Mouse (Mus musculus) MEL (cell line): ENCODE data around the gene Pik3cg. TPM values are rescaled to one million over a fixed set of nuclear protein-coding genes. Genes with fewer than 3 reads are reported as not detected.
A peak's percentile ranks its signal among the peaks of the same experiment; 100 is the strongest.

Experiments
- DNase-seq: peaks from one replicate; pipeline ENCODE4 v3.0.0; 2011; ENCODE audit warnings: low read depth, low spot score
- H3K27ac ChIP-seq: 2 replicates; pipeline ENCODE4 v1.5.1; 2012; ENCODE audit warnings: low read depth, mild to moderate bottlenecking, control low read depth, low read length, moderate library complexity; ENCODE audit not compliant: control insufficient read depth
- H3K27me3 ChIP-seq, 2 experiments: fragments of 150-350 bp in 1 of 2; sonication (generic) in 1 of 2; 2 replicates each; pipeline ENCODE4 v1.6.1; 2012; ENCODE audit warnings: low read length in 2 of 2, mild to moderate bottlenecking in 2 of 2, improper control_type of control experiment in 1 of 2, moderate library complexity in 1 of 2; ENCODE audit not compliant: insufficient read depth in 2 of 2, control insufficient read depth in 1 of 2
- H3K36me3 ChIP-seq, 2 experiments: 2 replicates each; pipeline ENCODE4 v1.6.1; 2012 to 2014; ENCODE audit warnings: low read length in 2 of 2, improper control_type of control experiment in 1 of 2, inconsistent platforms in 1 of 2, mild to moderate bottlenecking in 1 of 2; ENCODE audit not compliant: insufficient read depth in 2 of 2, control insufficient read depth in 1 of 2
- H3K4me1 ChIP-seq, 2 experiments: fragments of 150-350 bp in 1 of 2; sonication (generic) in 1 of 2; 2 replicates each; pipeline ENCODE4 v1.6.1; 2012; ENCODE audit warnings: low read length in 2 of 2, improper control_type of control experiment in 1 of 2, mild to moderate bottlenecking in 1 of 2; ENCODE audit not compliant: insufficient read depth in 2 of 2, control insufficient read depth in 1 of 2
- H3K4me3 ChIP-seq, 2 experiments: fragments of 150-350 bp in 1 of 2; sonication (generic) in 1 of 2; 2 replicates each; pipeline ENCODE4 v1.5.1; 2012; ENCODE audit warnings: low read depth in 2 of 2, low read length in 2 of 2, mild to moderate bottlenecking in 2 of 2, moderate library complexity in 2 of 2, control low read depth in 1 of 2, improper control_type of control experiment in 1 of 2; ENCODE audit not compliant: control insufficient read depth in 1 of 2, insufficient read depth in 1 of 2
- H3K79me2 ChIP-seq: 2 replicates; pipeline ENCODE4 v1.6.1; 2012; ENCODE audit warnings: mild to moderate bottlenecking, low read length, moderate library complexity; ENCODE audit not compliant: control insufficient read depth, poor library complexity, insufficient read depth
- H3K9ac ChIP-seq: 2 replicates; pipeline ENCODE4 v1.6.1; 2012; ENCODE audit warnings: low read depth, mild to moderate bottlenecking, control low read depth, low read length, moderate library complexity; ENCODE audit not compliant: control insufficient read depth, poor library complexity, severe bottlenecking
- H3K9me3 ChIP-seq: fragments of 150-350 bp; sonication (generic); replicated peaks from 2 replicates; pipeline ENCODE4 v1.6.1; 2012; ENCODE audit warnings: mild to moderate bottlenecking, low read length, improper control_type of control experiment, moderate library complexity; ENCODE audit not compliant: insufficient read depth
- BHLHE40 ChIP-seq: IDR thresholded peaks from 2 replicates; pipeline ENCODE4 v1.6.1; 2012; ENCODE audit warnings: low read depth, mild to moderate bottlenecking, inconsistent platforms, low read length, improper control_type of control experiment, borderline replicate concordance
- CHD1 ChIP-seq: IDR thresholded peaks from 2 replicates; pipeline ENCODE4 v1.6.1; 2012; ENCODE audit warnings: low read depth, mild to moderate bottlenecking, inconsistent platforms, low read length, improper control_type of control experiment
- CHD2 ChIP-seq: IDR thresholded peaks from 2 replicates; pipeline ENCODE4 v1.6.1; 2011; ENCODE audit warnings: low read length, improper control_type of control experiment
- CTCF ChIP-seq, 3 experiments: IDR thresholded peaks in 2 of 3; conservative IDR thresholded peaks in 1 of 3; 2 replicates each; pipeline ENCODE4 v1.5.1; 2011 to 2012; ENCODE audit warnings: low read length in 3 of 3, low read depth in 2 of 3, mild to moderate bottlenecking in 2 of 3, improper control_type of control experiment in 1 of 3, inconsistent platforms in 1 of 3, mixed read lengths in 1 of 3, moderate library complexity in 1 of 3; ENCODE audit not compliant: control insufficient read depth in 1 of 3, insufficient read depth in 1 of 3, poor library complexity in 1 of 3, severe bottlenecking in 1 of 3
- E2F4 ChIP-seq: IDR thresholded peaks from 2 replicates; pipeline ENCODE4 v1.6.1; 2011; ENCODE audit warnings: low read depth, low read length, improper control_type of control experiment, borderline replicate concordance
- ELF1 ChIP-seq: IDR thresholded peaks from 2 replicates; pipeline ENCODE4 v1.6.1; 2014; ENCODE audit warnings: low read depth, mild to moderate bottlenecking, inconsistent platforms, low read length, improper control_type of control experiment, moderate library complexity
- EP300 ChIP-seq, 2 experiments: IDR thresholded peaks; 2 replicates each; pipeline ENCODE4 v1.6.1; 2011; ENCODE audit warnings: improper control_type of control experiment in 2 of 2, low read length in 2 of 2, low read depth in 1 of 2, mild to moderate bottlenecking in 1 of 2
- ETS1 ChIP-seq: IDR thresholded peaks from 2 replicates; pipeline ENCODE4 v1.6.1; 2012; ENCODE audit warnings: low read depth, mild to moderate bottlenecking, inconsistent platforms, low read length, improper control_type of control experiment, moderate library complexity
- GABPA ChIP-seq: IDR thresholded peaks from 2 replicates; pipeline ENCODE4 v1.6.1; 2012; ENCODE audit warnings: low read depth, mild to moderate bottlenecking, inconsistent platforms, low read length, improper control_type of control experiment, moderate library complexity
- GATA1 ChIP-seq: IDR thresholded peaks from 2 replicates; pipeline ENCODE4 v1.6.1; 2011; ENCODE audit warnings: low read depth, low read length, improper control_type of control experiment
- HCFC1 ChIP-seq: IDR thresholded peaks from 2 replicates; pipeline ENCODE4 v1.6.1; 2012; ENCODE audit warnings: low read depth, mild to moderate bottlenecking, inconsistent platforms, low read length, improper control_type of control experiment, moderate library complexity
- JUND ChIP-seq: IDR thresholded peaks from 2 replicates; pipeline ENCODE4 v1.6.1; 2011; ENCODE audit warnings: low read depth, mild to moderate bottlenecking, improper control_type of control experiment, low read length
- KAT2A ChIP-seq: conservative IDR thresholded peaks from 2 replicates; pipeline ENCODE4 v1.6.1; 2012; ENCODE audit warnings: low read depth, low read length, improper control_type of control experiment, inconsistent platforms
- MAFK ChIP-seq: IDR thresholded peaks from 2 replicates; pipeline ENCODE4 v1.6.1; 2011; ENCODE audit warnings: low read depth, mild to moderate bottlenecking, low read length, improper control_type of control experiment, borderline replicate concordance
- MAX ChIP-seq: IDR thresholded peaks from 2 replicates; pipeline ENCODE4 v1.6.1; 2011; ENCODE audit warnings: low read length, improper control_type of control experiment
- MAZ ChIP-seq: IDR thresholded peaks from 2 replicates; pipeline ENCODE4 v1.6.1; 2012; ENCODE audit warnings: low read depth, mild to moderate bottlenecking, inconsistent platforms, low read length, improper control_type of control experiment
- MEF2A ChIP-seq: IDR thresholded peaks from 2 replicates; pipeline ENCODE4 v1.6.1; 2014; ENCODE audit warnings: low read depth, mild to moderate bottlenecking, inconsistent platforms, low read length, improper control_type of control experiment; ENCODE audit not compliant: poor library complexity, insufficient replicate concordance, severe bottlenecking; ENCODE audit errors: extremely low read depth
- MYB ChIP-seq: IDR thresholded peaks from 2 replicates; pipeline ENCODE4 v1.6.1; 2011; ENCODE audit warnings: mild to moderate bottlenecking, low read depth, low read length, improper control_type of control experiment
- MYC ChIP-seq: IDR thresholded peaks from 2 replicates; pipeline ENCODE4 v1.6.1; 2011; ENCODE audit warnings: low read depth, mild to moderate bottlenecking, low read length, improper control_type of control experiment, moderate library complexity
- NELFE ChIP-seq: IDR thresholded peaks from 2 replicates; pipeline ENCODE4 v1.6.1; 2011; ENCODE audit warnings: low read depth, low read length, improper control_type of control experiment
- NRF1 ChIP-seq: IDR thresholded peaks from 2 replicates; pipeline ENCODE4 v1.6.1; 2014; ENCODE audit warnings: low read depth, mild to moderate bottlenecking, inconsistent platforms, low read length, improper control_type of control experiment, moderate library complexity; ENCODE audit not compliant: poor library complexity, insufficient read depth, severe bottlenecking
- POLR2A ChIP-seq, 2 experiments: IDR thresholded peaks; 2 replicates each; pipeline ENCODE4 v1.6.1; 2011 to 2012; ENCODE audit warnings: low read length in 2 of 2, mild to moderate bottlenecking in 2 of 2, control low read depth in 1 of 2, improper control_type of control experiment in 1 of 2, low read depth in 1 of 2, moderate library complexity in 1 of 2; ENCODE audit not compliant: control insufficient read depth in 1 of 2, insufficient read depth in 1 of 2, poor library complexity in 1 of 2
- POLR2AphosphoS2 ChIP-seq: IDR thresholded peaks from 2 replicates; pipeline ENCODE4 v1.6.1; 2011; ENCODE audit warnings: low read length, improper control_type of control experiment
- POLR2AphosphoS5 ChIP-seq: IDR thresholded peaks from 2 replicates; pipeline ENCODE4 v1.6.1; 2012; ENCODE audit warnings: low read depth, borderline replicate concordance, mild to moderate bottlenecking, inconsistent platforms, low read length, moderate library complexity, mixed read lengths
- RAD21 ChIP-seq: IDR thresholded peaks from 2 replicates; pipeline ENCODE4 v1.6.1; 2011; ENCODE audit warnings: mild to moderate bottlenecking, low read depth, low read length, improper control_type of control experiment
- RCOR1 ChIP-seq: IDR thresholded peaks from 2 replicates; pipeline ENCODE4 v1.6.1; 2012; ENCODE audit warnings: low read depth, mild to moderate bottlenecking, inconsistent platforms, low read length, improper control_type of control experiment
- SIN3A ChIP-seq: IDR thresholded peaks from 2 replicates; pipeline ENCODE4 v1.6.1; 2012; ENCODE audit warnings: low read length, improper control_type of control experiment, inconsistent platforms
- SMC3 ChIP-seq: IDR thresholded peaks from 2 replicates; pipeline ENCODE4 v1.6.1; 2011; ENCODE audit warnings: low read depth, low read length, improper control_type of control experiment
- TAL1 ChIP-seq: IDR thresholded peaks from 2 replicates; pipeline ENCODE4 v1.6.1; 2012; ENCODE audit warnings: mild to moderate bottlenecking, inconsistent platforms, low read length, moderate library complexity, mixed read lengths
- TBP ChIP-seq: IDR thresholded peaks from 2 replicates; pipeline ENCODE4 v1.8.0; 2011; ENCODE audit warnings: low read depth, low read length, improper control_type of control experiment
- TCF12 ChIP-seq: IDR thresholded peaks from 2 replicates; pipeline ENCODE4 v1.6.1; 2014; ENCODE audit warnings: low read depth, mild to moderate bottlenecking, inconsistent platforms, low read length, improper control_type of control experiment, moderate library complexity
- UBTF ChIP-seq: IDR thresholded peaks from 2 replicates; pipeline ENCODE4 v1.6.1; 2012; ENCODE audit warnings: low read depth, mild to moderate bottlenecking, inconsistent platforms, low read length, improper control_type of control experiment, moderate library complexity, borderline replicate concordance; ENCODE audit not compliant: insufficient read depth
- USF1 ChIP-seq: IDR thresholded peaks from 2 replicates; pipeline ENCODE4 v1.6.1; 2014; ENCODE audit warnings: low read depth, mild to moderate bottlenecking, inconsistent platforms, low read length, improper control_type of control experiment, moderate library complexity
- USF2 ChIP-seq, 2 experiments: IDR thresholded peaks; 2 replicates each; pipeline ENCODE4 v1.6.1; 2011 to 2012; ENCODE audit warnings: improper control_type of control experiment in 2 of 2, low read length in 2 of 2, borderline replicate concordance in 1 of 2, inconsistent platforms in 1 of 2, low read depth in 1 of 2, mild to moderate bottlenecking in 1 of 2; ENCODE audit not compliant: insufficient read depth in 1 of 2
- ZC3H11A ChIP-seq: IDR thresholded peaks from 2 replicates; pipeline ENCODE4 v1.6.1; 2012; ENCODE audit warnings: low read depth, mild to moderate bottlenecking, inconsistent platforms, low read length, improper control_type of control experiment
- ZKSCAN1 ChIP-seq: IDR thresholded peaks from 2 replicates; pipeline ENCODE4 v1.6.1; 2012; ENCODE audit warnings: low read depth, mild to moderate bottlenecking, inconsistent platforms, low read length, improper control_type of control experiment, moderate library complexity
- ZMIZ1 ChIP-seq: IDR thresholded peaks from 2 replicates; pipeline ENCODE4 v1.6.1; 2012; ENCODE audit warnings: low read depth, mild to moderate bottlenecking, inconsistent platforms, low read length, improper control_type of control experiment, moderate library complexity
- ZNF384 ChIP-seq: IDR thresholded peaks from 2 replicates; pipeline ENCODE4 v1.6.1; 2012; ENCODE audit warnings: low read depth, mild to moderate bottlenecking, inconsistent platforms, low read length, improper control_type of control experiment
- polyA plus RNA-seq, 2 experiments: library from polyadenylated mRNA; stranded (reverse) in 1 of 2; unstranded in 1 of 2; fragments of >175 nt in 1 of 2; fragments of >200 nt in 1 of 2; gene quantifications; 2 replicates each; pipeline versions ENCODE4 v1.2.1 to v1.2.4; 2012; ENCODE audit warnings: low replicate concordance in 2 of 2, low read depth in 1 of 2; ENCODE audit not compliant: insufficient read length in 2 of 2, insufficient read depth in 1 of 2, missing spikeins in 1 of 2
- total RNA-seq: library from RNA; depleted of rRNA; stranded (reverse); fragments of 300-350 nt; gene quantifications from 2 replicates; pipeline ENCODE4 v1.2.3, GENCODE M21; 2012

Pik3cg gene
- total and polyA plus RNA-seq, 3 experiments: 4.9 to 8.5 TPM; not detected in 1

- H3K9ac ChIP-seq: no peak overlapping the region
- H3K27ac ChIP-seq: peak overlapping the region; percentile 67; the same call in 1 of the 2 replicates
- H3K4me3 ChIP-seq: no peak overlapping the region
- H3K36me3 ChIP-seq: peaks cover 0 to 30% of the 10 kb centered on the region in 2 experiments; a peak in 2 of 4 replicates
- H3K79me2 ChIP-seq: no peaks in the 10 kb centered on the region
- H3K4me1 ChIP-seq: peaks cover 26% of the 10 kb centered on the region in 2 experiments
- peak; percentile 19 for DNase-seq
- H3K27me3 ChIP-seq: no peaks in the 10 kb centered on the region
- H3K9me3 ChIP-seq: no peaks in the 10 kb centered on the region
- TF ChIP-seq NELFE: no peak
- TF ChIP-seq MEF2A: no peak
- TF ChIP-seq EP300 (IDR thresholded peaks at IDR 0.05; ENCODE audit: low read depth in 1 of 2, low read length in 2 of 2): peak; percentile 61 to 83
- TF ChIP-seq UBTF: no peak
- no peak for TF ChIP-seq POLR2A (IDR thresholded peaks at IDR 0.05; ENCODE audit: control insufficient read depth in 1 of 2, insufficient read depth in 1 of 2, low read depth in 1 of 2, low read length in 2 of 2, poor library complexity in 1 of 2)
- TF ChIP-seq POLR2AphosphoS5: no peak
- TF ChIP-seq BHLHE40: no peak
- TF ChIP-seq MAX: no peak
- no peak for TF ChIP-seq CHD2
- TF ChIP-seq NRF1: no peak
- peak; percentile 64; the same call in 1 of the 2 replicates for TF ChIP-seq RCOR1
- no peak for TF ChIP-seq MYC
- TF ChIP-seq SMC3: no peak
- TF ChIP-seq USF1: no peak
- no peak for TF ChIP-seq GABPA
- no peak for TF ChIP-seq USF2 (IDR thresholded peaks at IDR 0.05; ENCODE audit: borderline replicate concordance in 1 of 2, insufficient read depth in 1 of 2, low read depth in 1 of 2, low read length in 2 of 2)
- no peak for TF ChIP-seq MAZ
- TF ChIP-seq MAFK: no peak
- no peak for TF ChIP-seq POLR2AphosphoS2
- TF ChIP-seq ZKSCAN1: no peak
- TF ChIP-seq GATA1: peak; percentile 55
- no peak for TF ChIP-seq RAD21
- TF ChIP-seq CHD1: no peak
- no peak for TF ChIP-seq JUND
- TF ChIP-seq KAT2A: no peak
- no peak for TF ChIP-seq TAL1
- no peak; the same call in 1 of the 2 replicates for TF ChIP-seq SIN3A
- no peak for TF ChIP-seq HCFC1
- peak; percentile 90 for TF ChIP-seq ETS1
- TF ChIP-seq ZC3H11A: no peak
- TF ChIP-seq TBP: no peak
- no peak for TF ChIP-seq MYB
- no peak for TF ChIP-seq ELF1
- no peak for TF ChIP-seq E2F4
- no peak for TF ChIP-seq CTCF (IDR thresholded peaks at IDR 0.05 in 2 of 3, conservative IDR thresholded peaks at IDR 0.05 in 1 of 3; ENCODE audit: control insufficient read depth in 1 of 3, insufficient read depth in 1 of 3, low read depth in 2 of 3, low read length in 3 of 3, poor library complexity in 1 of 3, severe bottlenecking in 1 of 3)
- no peak for TF ChIP-seq ZNF384
- no peak for TF ChIP-seq ZMIZ1
- peak; percentile 60; the same call in 1 of the 2 replicates for TF ChIP-seq TCF12
These were observed 10.4 kb downstream of the Pik3cg start for GRCm38 (mm10) chr12:32198025-32198424.
